Mouse (Mus musculus) thymus, adult 2 months (tissue): ENCODE data around the gene Ptprd. TPM values are rescaled to one million over a fixed set of nuclear protein-coding genes. Genes with fewer than 3 reads are reported as not detected.

ENCODE experiments used
- DNase-seq: peaks from one replicate; pipeline ENCODE4 v3.0.0; 2021
- H3K27ac ChIP-seq: fragments of 200-500 bp; 2 replicates; pipeline ENCODE4 v1.5.1; 2012; ENCODE audit warnings: low read length, control low read depth; ENCODE audit not compliant: control insufficient read depth, insufficient read depth
- H3K27me3 ChIP-seq: fragments of 200-500 bp; 2 replicates; pipeline ENCODE4 v1.6.1; 2012; ENCODE audit warnings: mild to moderate bottlenecking, low read length, moderate library complexity, mixed read lengths; ENCODE audit not compliant: control insufficient read depth, insufficient read depth
- H3K36me3 ChIP-seq: fragments of 200-500 bp; 2 replicates; pipeline ENCODE4 v1.6.1; 2012; ENCODE audit warnings: mild to moderate bottlenecking, low read length, moderate library complexity; ENCODE audit not compliant: control insufficient read depth, insufficient read depth
- H3K4me1 ChIP-seq: fragments of 200-500 bp; replicated peaks from 2 replicates; pipeline ENCODE4 v1.6.1; 2012; ENCODE audit warnings: low read length; ENCODE audit not compliant: control insufficient read depth, insufficient read depth
- H3K4me3 ChIP-seq: fragments of 200-500 bp; 2 replicates; pipeline ENCODE4 v1.5.1; 2012; ENCODE audit warnings: mild to moderate bottlenecking, low read length, control low read depth, moderate library complexity; ENCODE audit not compliant: control insufficient read depth, insufficient read depth
- CTCF ChIP-seq: fragments of 200-500 bp; IDR thresholded peaks from 2 replicates; pipeline ENCODE4 v1.5.1; 2012; ENCODE audit warnings: mild to moderate bottlenecking, control low read depth, low read length, moderate library complexity, borderline replicate concordance; ENCODE audit not compliant: control insufficient read depth, poor library complexity, insufficient read depth; ENCODE audit errors: extremely low read depth
- POLR2A ChIP-seq: fragments of 200-500 bp; IDR thresholded peaks from 2 replicates; pipeline ENCODE4 v1.6.1; 2012; ENCODE audit warnings: mild to moderate bottlenecking, low read length, control low read depth, moderate library complexity; ENCODE audit not compliant: control insufficient read depth, poor library complexity, insufficient read depth; ENCODE audit errors: extremely low read depth
- WGBS: fragments of 180-500 bp; shearing (Covaris S2); methylation state at CpG from one replicate; pipeline ENCODE4 v1.1.7; 2018; 5-methylcytosine and 5-hydroxymethylcytosine counted together
- polyA plus RNA-seq: library from polyadenylated mRNA; depleted of rRNA; stranded (reverse); fragments of >200 nt; gene quantifications from 2 replicates; pipeline ENCODE4 v1.2.3, GENCODE M21; 2012

Ptprd gene
- polyA plus RNA-seq, 1 experiment, result 1.0 TPM

DNA sequence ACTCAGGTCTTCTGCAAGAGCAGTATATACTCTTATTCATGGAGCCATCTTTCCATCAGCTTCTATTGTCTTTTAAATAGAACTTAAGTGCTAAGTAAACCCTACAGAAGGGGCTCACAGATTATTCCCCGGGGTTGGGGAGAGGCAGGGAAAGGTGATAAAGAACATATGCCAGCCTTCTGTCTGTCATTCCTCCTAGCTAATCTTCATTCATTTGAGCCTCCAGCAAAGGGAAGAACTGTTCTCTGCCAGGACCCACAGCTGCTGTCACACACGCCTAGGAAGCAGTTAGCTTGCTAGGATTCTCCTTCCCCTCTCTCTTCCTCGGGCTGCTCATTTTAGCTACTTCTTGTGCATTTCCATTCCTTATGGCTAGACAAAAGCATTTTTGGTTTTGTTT is 2205.0 kb downstream of the Ptprd start:
- Histone ChIP-seq H3K36me3 (no peaks in the 10 kb centered on the region), H3K27me3 (no peaks in the 10 kb centered on the region), H3K4me3 (no peak overlapping the region), H3K4me1 (no peaks in the 10 kb centered on the region), H3K27ac (no peak overlapping the region)
- 74% methylated on average over 3 of the region's 3 CpGs for WGBS
- no peak for DNase-seq
- no peak for TF ChIP-seq CTCF
- TF ChIP-seq POLR2A, result no peak

DNA sequence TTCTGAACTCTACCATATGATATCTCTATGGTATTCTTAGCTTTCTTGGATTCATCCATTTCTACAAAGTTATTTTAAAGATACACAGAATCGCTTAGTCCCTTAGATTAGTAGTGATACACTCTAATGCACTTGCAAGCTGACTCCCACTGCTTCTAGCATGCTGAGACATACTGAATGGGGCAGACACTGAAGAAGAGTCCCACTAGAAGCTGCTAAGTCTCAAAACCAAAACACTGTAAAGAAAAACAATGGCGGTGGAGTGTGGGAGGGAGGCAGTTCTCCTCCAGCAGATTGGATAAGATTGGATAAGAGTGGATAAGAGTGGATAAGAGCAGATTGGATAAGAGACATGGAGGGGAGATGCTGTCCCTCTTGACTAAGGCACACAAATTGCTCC is 2207.6 kb downstream of the Ptprd start:
- Histone ChIP-seq H3K27me3 (no peaks in the 10 kb centered on the region), H3K36me3 (no peaks in the 10 kb centered on the region), H3K4me1 (no peaks in the 10 kb centered on the region), H3K27ac (no peak overlapping the region), H3K4me3 (no peak overlapping the region)
- no peak for DNase-seq
- 97% methylated on average over 2 of the region's 2 CpGs for WGBS
- TF ChIP-seq POLR2A (no peak), CTCF (no peak)

DNA sequence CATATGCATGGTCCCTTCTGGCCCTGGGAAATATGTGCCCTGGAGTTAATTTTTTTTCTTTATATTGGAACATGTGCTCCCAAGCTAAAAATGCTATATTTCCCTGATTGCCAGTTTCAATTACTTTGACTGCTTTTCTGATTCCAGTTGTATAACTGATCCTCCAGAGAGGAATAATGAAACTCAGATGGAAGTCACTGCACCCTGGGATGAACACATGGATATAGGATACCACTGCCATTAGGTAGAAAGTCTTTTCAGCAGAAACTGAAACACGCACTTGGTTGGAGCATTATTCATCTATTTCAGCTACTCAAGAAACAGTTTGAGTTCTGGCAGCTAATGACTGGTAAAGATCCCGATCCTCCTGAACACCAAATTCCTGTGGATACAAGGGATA is 2211.5 kb downstream of the Ptprd start:
- TF ChIP-seq CTCF (no peak), POLR2A (no peak)
- Histone ChIP-seq H3K4me1 (no peaks in the 10 kb centered on the region), H3K4me3 (no peak overlapping the region), H3K27me3 (no peaks in the 10 kb centered on the region), H3K27ac (no peak overlapping the region), H3K36me3 (no peaks in the 10 kb centered on the region)
- WGBS, result 92% methylated on average over 2 of the region's 2 CpGs
- DNase-seq, result no peak

DNA sequence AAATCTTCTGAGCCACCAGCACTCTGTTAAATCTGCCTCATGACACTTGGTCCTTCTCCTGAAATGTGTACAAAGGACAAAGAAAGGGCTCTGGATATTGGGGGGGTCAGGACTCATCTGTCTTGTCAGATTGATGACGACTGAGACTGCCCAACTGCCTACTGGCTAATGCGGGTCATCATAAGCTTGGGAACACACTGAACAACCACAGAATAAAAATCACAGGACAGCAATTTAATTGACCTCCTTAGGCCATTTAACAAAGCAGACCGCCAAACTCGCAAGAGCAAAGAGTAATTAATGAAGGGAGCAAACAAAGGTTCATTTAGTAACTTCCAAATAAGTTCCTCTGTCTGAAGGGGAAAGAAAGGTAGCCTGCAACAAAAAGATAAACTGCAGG is 2215.9 kb downstream of the Ptprd start:
- no peak overlapping the region for H3K27ac ChIP-seq
- no peaks in the 10 kb centered on the region for H3K27me3 ChIP-seq
- no peak overlapping the region for H3K4me3 ChIP-seq
- H3K4me1 ChIP-seq, result no peaks in the 10 kb centered on the region
- H3K36me3 ChIP-seq, result no peaks in the 10 kb centered on the region
- WGBS, result 94% methylated on average over 4 of the region's 4 CpGs
- DNase-seq, result no peak
- no peak for TF ChIP-seq POLR2A
- no peak for TF ChIP-seq CTCF

DNA sequence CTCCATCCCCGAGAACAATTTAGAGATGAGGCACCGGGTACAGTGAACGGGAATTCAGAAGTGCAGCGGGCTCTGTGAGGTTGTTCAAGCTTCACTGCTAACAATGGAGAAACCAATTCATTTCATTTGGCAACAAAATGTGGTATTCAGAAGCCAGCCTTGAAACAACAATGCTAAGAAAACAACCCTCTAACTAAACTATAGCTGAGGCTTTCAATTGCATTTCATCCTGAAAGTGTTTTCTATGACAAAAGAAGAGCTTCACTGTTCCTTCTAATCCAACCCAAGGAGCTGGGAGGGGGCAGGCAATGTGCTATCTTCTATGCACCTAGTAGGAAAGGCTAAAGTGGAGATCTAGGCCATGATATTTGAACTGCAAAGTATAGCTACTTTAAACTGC is 2217.2 kb downstream of the Ptprd start:
- Histone ChIP-seq H3K27me3 (no peaks in the 10 kb centered on the region), H3K36me3 (no peaks in the 10 kb centered on the region), H3K4me1 (no peaks in the 10 kb centered on the region), H3K4me3 (no peak overlapping the region), H3K27ac (no peak overlapping the region)
- DNase-seq, result no peak
- no peak for TF ChIP-seq POLR2A
- TF ChIP-seq CTCF, result no peak
- 92% methylated on average over 4 of the region's 4 CpGs for WGBS

DNA sequence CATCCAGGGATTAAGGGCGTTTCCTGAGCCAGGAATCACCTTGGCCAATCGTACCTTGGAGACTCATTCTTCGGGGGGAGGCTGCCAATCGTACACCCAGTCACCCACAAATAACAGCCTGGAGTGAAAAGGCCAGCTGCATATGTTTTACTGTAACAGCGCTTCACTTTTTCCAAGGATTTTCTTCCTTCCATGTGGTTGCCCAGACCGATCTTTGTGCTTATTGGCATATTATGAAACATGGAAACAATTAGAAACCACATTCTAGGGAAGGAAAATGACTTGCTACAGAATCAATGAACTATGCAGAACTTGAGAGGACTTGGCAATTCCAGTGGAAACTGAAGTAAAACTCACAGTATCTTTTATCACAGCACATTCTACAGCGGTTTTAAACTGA is 2218.7 kb downstream of the Ptprd start:
- H3K36me3 ChIP-seq, result no peaks in the 10 kb centered on the region
- TF ChIP-seq POLR2A, result no peak
- no peak for TF ChIP-seq CTCF
- H3K27me3 ChIP-seq, result no peaks in the 10 kb centered on the region
- H3K4me3 ChIP-seq, result no peak overlapping the region
- no peak overlapping the region for H3K27ac ChIP-seq
- WGBS, result 91% methylated on average over 7 of the region's 7 CpGs
- H3K4me1 ChIP-seq, result no peaks in the 10 kb centered on the region
- DNase-seq, result no peak

DNA sequence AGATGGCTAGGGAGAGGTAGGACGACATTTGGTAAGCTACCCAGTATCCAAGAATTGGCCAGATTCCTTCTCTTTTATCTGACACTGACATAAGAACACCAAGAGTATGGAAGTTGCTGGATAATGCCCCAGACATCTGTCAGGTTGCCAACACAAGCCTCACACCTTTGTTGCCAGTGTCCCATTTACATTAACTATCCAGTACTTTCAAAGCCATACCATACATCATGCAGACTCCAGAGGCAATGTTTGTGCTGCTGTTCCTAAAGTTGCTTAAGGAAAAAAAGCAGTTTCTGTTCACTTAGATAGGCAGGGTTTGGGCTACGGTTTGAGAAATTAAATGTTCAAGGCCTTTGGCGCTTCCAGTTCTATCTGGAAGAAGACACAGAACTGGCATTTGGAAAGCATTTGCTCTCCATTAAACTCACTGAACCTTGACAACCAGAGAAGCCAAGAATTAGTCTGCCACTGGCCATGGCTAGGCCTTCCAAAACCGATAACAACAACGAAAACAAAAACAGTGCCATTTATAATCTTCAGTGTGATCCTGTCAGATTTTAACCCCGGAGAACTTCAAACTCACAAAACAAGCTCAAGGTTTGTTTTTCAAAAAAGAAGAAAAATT is 2220.0 kb downstream of the Ptprd start:
- 91% methylated on average over 6 of the region's 6 CpGs for WGBS
- TF ChIP-seq CTCF (no peak), POLR2A (no peak)
- Histone ChIP-seq H3K27ac (no peak overlapping the region), H3K27me3 (no peaks in the 10 kb centered on the region), H3K36me3 (no peaks in the 10 kb centered on the region), H3K4me1 (no peaks in the 10 kb centered on the region), H3K4me3 (no peak overlapping the region)
- no peak for DNase-seq
